Mouse (Mus musculus): Measurements from ENCODE around the gene Hmgn2.

DNA sequence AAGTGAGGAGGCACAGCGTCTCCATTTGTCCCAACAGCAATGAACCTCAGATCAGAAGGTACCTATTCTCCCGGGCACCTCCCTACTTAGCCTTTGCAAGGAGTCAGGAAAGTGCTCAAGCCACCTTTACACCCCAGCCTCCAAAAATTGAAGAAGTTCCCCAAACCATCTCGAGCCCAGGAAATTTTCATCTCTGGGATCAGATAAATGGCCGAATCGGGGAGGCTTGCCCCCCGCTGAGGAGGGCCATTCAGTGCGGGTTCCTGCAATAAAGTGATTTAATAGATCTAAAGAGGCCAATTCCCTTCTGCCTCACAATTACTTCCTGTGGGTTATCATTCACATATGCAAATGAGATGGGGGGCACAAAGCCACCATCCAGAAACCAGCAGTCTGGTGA lies 47.8 kb upstream of the Hmgn2 start:
- TF ChIP-seq CTCF (IDR thresholded peaks at IDR 0.05): no peak
- TF ChIP-seq POLR2A (IDR thresholded peaks at IDR 0.05; ENCODE audit: insufficient read depth, low read depth, low read length): no peak
